Mouse (Mus musculus): Measurements from ENCODE around the gene Slc9a1. TPM values are rescaled to one million over a fixed set of nuclear protein-coding genes. Genes with fewer than 3 reads are reported as not detected.

The Slc9a1 gene
- polyA plus RNA-seq, 1 experiment = 39.4 TPM

DNA sequence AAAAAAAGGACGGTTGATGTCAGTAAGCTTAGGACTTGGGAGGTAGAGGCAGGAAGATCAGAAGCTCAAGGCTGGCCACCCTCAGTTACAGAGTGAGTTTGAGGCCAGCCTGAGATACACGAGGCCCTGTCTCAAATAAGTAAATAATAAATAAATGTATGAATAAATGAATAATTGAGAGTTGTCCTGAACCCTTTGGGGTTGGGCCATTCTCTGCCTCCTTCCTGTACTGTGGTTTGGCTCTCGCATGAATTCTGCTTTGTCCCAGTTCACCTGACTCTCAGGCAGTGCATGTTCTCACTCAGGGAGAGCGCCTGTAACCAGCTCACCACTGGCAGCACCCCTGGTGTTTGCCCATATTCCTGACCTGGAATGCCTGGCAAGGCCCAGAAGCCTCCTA, 4.5 kb downstream of the Slc9a1 start:
- no peak overlapping the region for H3K27ac ChIP-seq (ENCODE audit: insufficient read depth, low read length)
- H3K27me3 ChIP-seq (ENCODE audit: control insufficient read depth, insufficient read depth, low read length) = no peaks in the 10 kb centered on the region
- H3K4me3 ChIP-seq (ENCODE audit: extremely low read depth, insufficient read depth, insufficient read length) = no peak overlapping the region
- TF ChIP-seq CTCF (IDR thresholded peaks at IDR 0.05; ENCODE audit: extremely low read depth, insufficient read depth, insufficient read length, insufficient replicate concordance) = no peak
- no peak for TF ChIP-seq POLR2A (IDR thresholded peaks at IDR 0.05; ENCODE audit: low read depth, low read length)
- DNase-seq (ENCODE audit: low read depth in 1 of 2, low spot score in 2 of 2) = no peak
- WGBS = 72% methylated on average over 4 of the region's 4 CpGs
- H3K4me1 ChIP-seq (ENCODE audit: control insufficient read depth, insufficient read depth, insufficient read length) = peaks cover 22% of the 10 kb centered on the region
- H3K36me3 ChIP-seq (ENCODE audit: control insufficient read depth, insufficient read depth, low read length) = no peaks in the 10 kb centered on the region

DNA sequence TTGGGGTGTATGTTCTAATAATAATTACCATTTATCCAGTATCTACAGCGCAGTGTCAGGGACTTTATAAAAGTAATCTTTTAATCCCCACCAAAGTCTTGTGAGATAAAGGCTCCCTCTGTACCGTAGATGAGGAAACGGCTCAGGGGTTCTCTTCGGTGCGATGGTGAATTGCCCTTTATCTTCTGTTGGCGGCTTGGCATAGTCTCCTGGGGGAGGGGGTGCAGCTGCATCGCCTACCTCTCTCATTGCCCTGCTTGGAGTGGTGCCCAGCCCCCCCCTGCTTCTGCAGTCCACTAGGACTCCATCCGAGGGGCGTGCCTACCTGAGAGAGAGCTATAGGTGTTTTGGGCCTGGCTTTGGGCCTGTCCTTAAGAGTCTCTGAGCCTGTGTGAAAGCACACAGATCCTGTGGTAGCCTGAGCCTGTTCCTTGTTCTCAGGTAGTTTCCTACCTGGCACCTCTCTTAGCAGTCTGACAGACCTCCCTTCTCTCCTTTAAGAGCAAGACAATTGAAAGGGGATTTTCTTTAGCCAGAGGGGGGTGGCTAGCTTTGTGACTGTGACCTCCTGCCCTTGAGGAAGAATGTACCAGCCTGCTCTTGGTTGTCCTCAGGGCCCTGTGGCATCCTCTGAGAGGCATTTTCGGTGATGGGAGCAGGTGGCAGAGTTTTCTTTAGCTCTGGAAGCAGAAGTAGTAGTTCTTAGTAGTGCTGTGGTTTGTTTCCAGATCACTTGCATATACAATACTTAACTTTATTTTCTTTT, 6.5 kb downstream of the Slc9a1 start:
- Histone ChIP-seq H3K27ac (ENCODE audit: insufficient read depth, low read length) (no peak overlapping the region), H3K27me3 (ENCODE audit: control insufficient read depth, insufficient read depth, low read length) (no peaks in the 10 kb centered on the region), H3K4me1 (ENCODE audit: control insufficient read depth, insufficient read depth, insufficient read length) (peaks cover 17% of the 10 kb centered on the region; the same call in 1 of the 2 replicates), H3K4me3 (ENCODE audit: extremely low read depth, insufficient read depth, insufficient read length) (no peak overlapping the region), H3K36me3 (ENCODE audit: control insufficient read depth, insufficient read depth, low read length) (no peaks in the 10 kb centered on the region; the same call in 1 of the 2 replicates)
- TF ChIP-seq CTCF (IDR thresholded peaks at IDR 0.05; ENCODE audit: extremely low read depth, insufficient read depth, insufficient read length, insufficient replicate concordance) = no peak
- no peak for TF ChIP-seq POLR2A (IDR thresholded peaks at IDR 0.05; ENCODE audit: low read depth, low read length)
- DNase-seq (ENCODE audit: low read depth in 1 of 2, low spot score in 2 of 2) = no peak
- WGBS = 62% methylated on average over 10 of the region's 10 CpGs

DNA sequence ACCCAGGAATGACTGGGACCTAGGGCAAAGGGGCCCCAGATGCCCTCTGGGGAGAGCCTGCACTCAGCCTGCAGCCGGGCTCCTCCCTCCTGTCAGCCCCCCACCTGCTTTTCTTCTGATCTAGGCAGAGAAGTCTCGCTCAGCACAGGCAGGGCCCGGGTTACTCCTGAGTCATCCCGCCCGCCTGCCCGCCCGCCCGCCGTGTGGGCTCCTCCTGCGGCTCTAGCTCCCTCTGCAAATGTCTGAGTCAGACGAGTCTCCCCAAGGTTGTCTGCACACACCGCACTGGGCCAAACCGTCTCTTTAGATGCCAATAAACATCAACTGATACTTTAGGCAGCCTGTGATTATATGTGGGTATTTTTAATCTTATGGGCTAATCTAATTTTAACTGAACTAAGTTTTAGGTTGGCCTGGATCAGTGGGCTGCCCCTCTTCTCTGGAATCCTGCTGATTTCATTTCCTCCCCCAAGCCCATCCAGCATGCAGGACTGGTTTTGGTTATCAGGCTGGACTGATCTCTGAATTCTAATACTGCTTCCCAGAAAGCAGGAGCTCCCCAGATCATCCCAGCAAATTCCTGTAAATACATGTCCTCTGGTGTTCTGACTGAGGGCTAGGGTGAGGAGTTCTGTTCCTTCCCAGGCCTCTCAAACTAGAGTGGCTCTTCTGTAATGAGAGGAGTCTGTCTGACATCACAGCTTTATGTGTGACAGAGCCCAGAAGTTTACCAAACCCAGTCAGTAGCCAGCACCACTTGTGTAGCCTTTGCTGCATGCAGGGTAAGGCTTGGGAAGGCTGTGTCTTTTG, 8.9 kb downstream of the Slc9a1 start:
- Histone ChIP-seq H3K27me3 (ENCODE audit: control insufficient read depth, insufficient read depth, low read length) (no peaks in the 10 kb centered on the region), H3K27ac (ENCODE audit: insufficient read depth, low read length) (0 out of 2 replicates have a peak overlapping the region, but pooled peaks have one; percentile 3), H3K36me3 (ENCODE audit: control insufficient read depth, insufficient read depth, low read length) (no peaks in the 10 kb centered on the region; the same call in 1 of the 2 replicates), H3K4me1 (ENCODE audit: control insufficient read depth, insufficient read depth, insufficient read length) (peaks cover 3% of the 10 kb centered on the region; the same call in 1 of the 2 replicates), H3K4me3 (ENCODE audit: extremely low read depth, insufficient read depth, insufficient read length) (no peak overlapping the region)
- TF ChIP-seq POLR2A (IDR thresholded peaks at IDR 0.05; ENCODE audit: low read depth, low read length) = no peak
- no peak for DNase-seq (ENCODE audit: low read depth in 1 of 2, low spot score in 2 of 2)
- WGBS = 38% methylated on average over 13 of the region's 13 CpGs

DNA sequence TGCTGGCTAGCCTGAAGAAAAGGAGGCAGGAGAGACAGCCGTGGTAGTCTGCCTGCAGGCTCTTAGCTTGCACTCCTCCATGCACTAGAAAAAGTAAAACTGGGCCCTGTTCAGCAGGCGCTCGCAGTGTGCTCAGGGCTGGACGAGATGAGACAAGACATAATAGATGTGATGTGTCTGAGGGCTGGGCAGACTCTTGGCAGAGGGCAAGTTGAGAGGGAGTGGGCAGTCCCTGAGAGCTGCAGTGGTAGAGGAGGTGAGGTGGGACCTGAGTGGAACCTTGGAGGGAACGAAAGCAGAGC, 9.5 kb downstream of the Slc9a1 start:
- WGBS = 87% methylated on average over 5 of the region's 5 CpGs
- H3K27me3 ChIP-seq (ENCODE audit: control insufficient read depth, insufficient read depth, low read length) = no peaks in the 10 kb centered on the region
- H3K4me1 ChIP-seq (ENCODE audit: control insufficient read depth, insufficient read depth, insufficient read length) = peaks cover 2% of the 10 kb centered on the region; the same call in 1 of the 2 replicates
- H3K4me3 ChIP-seq (ENCODE audit: extremely low read depth, insufficient read depth, insufficient read length) = no peak overlapping the region
- TF ChIP-seq POLR2A (IDR thresholded peaks at IDR 0.05; ENCODE audit: low read depth, low read length) = no peak
- no peak for DNase-seq (ENCODE audit: low read depth in 1 of 2, low spot score in 2 of 2)
- no peak overlapping the region for H3K27ac ChIP-seq (ENCODE audit: insufficient read depth, low read length)
- H3K36me3 ChIP-seq (ENCODE audit: control insufficient read depth, insufficient read depth, low read length) = no peaks in the 10 kb centered on the region; the same call in 1 of the 2 replicates

DNA sequence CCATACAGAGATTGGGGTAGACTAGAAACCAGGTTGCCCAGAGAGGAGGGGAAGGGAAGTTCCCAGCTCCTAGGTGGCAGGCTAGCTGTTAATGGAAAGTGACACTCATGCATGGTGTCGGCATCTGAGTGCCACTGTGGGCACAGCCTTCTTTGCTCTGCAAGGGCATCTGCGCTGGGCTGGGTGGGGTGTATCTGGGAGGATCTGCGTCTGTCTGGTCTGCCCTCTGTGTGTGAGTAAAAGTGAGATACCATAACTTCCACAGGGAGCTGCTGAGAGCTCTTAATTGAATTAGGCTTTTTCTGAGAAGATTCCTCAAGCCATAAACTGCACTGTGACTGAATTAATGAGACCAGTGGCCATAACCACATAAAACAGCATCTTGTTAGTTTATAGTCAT, 10.4 kb downstream of the Slc9a1 start:
- Histone ChIP-seq H3K27me3 (ENCODE audit: control insufficient read depth, insufficient read depth, low read length) (no peaks in the 10 kb centered on the region), H3K27ac (ENCODE audit: insufficient read depth, low read length) (no peak overlapping the region), H3K36me3 (ENCODE audit: control insufficient read depth, insufficient read depth, low read length) (no peaks in the 10 kb centered on the region; the same call in 1 of the 2 replicates), H3K4me1 (ENCODE audit: control insufficient read depth, insufficient read depth, insufficient read length) (peaks cover 2% of the 10 kb centered on the region; the same call in 1 of the 2 replicates), H3K4me3 (ENCODE audit: extremely low read depth, insufficient read depth, insufficient read length) (no peak overlapping the region)
- DNase-seq (ENCODE audit: low read depth in 1 of 2, low spot score in 2 of 2) = no peak
- 78% methylated on average over 3 of the region's 3 CpGs for WGBS
- TF ChIP-seq POLR2A (IDR thresholded peaks at IDR 0.05; ENCODE audit: low read depth, low read length) = no peak
- no peak for TF ChIP-seq CTCF (IDR thresholded peaks at IDR 0.05; ENCODE audit: extremely low read depth, insufficient read depth, insufficient read length, insufficient replicate concordance)

DNA sequence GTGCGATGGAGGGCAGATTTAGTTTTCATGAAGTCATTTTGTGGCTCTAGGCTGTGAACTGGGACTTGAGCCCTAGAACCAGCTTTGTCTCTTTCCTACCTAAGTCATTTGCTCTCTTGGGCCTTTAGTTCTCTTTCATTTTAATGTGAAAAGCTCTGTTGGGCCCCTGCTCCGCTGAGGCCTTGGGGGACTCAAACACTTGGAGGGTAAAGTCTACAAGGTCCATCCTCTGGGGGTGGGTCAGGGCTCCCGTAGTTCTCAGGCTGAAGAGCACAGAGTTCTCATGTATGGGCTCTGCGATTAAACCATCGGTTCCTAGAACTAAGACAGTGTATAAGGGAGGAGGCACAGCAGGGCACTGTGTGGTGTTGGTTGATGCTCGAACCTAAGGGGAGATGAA, 11.0 kb downstream of the Slc9a1 start:
- no peak for DNase-seq (ENCODE audit: low read depth in 1 of 2, low spot score in 2 of 2)
- Histone ChIP-seq H3K27ac (ENCODE audit: insufficient read depth, low read length) (no peak overlapping the region), H3K27me3 (ENCODE audit: control insufficient read depth, insufficient read depth, low read length) (no peaks in the 10 kb centered on the region), H3K36me3 (ENCODE audit: control insufficient read depth, insufficient read depth, low read length) (peaks cover 2% of the 10 kb centered on the region), H3K4me1 (ENCODE audit: control insufficient read depth, insufficient read depth, insufficient read length) (peaks cover 2% of the 10 kb centered on the region; the same call in 1 of the 2 replicates), H3K4me3 (ENCODE audit: extremely low read depth, insufficient read depth, insufficient read length) (no peak overlapping the region)
- WGBS = 96% methylated on average over 6 of the region's 6 CpGs
- TF ChIP-seq CTCF (IDR thresholded peaks at IDR 0.05; ENCODE audit: extremely low read depth, insufficient read depth, insufficient read length, insufficient replicate concordance) = no peak
- TF ChIP-seq POLR2A (IDR thresholded peaks at IDR 0.05; ENCODE audit: low read depth, low read length) = no peak

DNA sequence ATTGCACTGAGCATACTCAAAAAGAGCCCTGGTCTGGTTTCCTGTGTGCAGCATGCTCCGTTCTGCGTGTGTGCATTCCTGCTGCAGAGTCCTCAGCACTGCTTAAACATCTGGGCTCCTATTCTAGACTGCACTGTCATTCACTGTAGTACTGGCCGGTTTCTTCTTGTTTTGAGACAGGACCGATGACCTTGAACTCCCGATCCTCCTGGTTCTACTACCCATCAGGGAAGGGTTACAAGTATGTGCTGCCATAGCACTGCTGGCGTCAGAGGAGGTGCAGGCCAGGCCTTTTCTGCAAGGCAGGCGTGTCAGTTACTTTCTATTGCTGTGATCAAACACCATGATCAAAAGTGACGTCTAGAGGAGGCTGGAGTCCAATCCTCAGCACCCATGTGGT, 11.6 kb downstream of the Slc9a1 start:
- TF ChIP-seq CTCF (IDR thresholded peaks at IDR 0.05; ENCODE audit: extremely low read depth, insufficient read depth, insufficient read length, insufficient replicate concordance) (no peak), POLR2A (IDR thresholded peaks at IDR 0.05; ENCODE audit: low read depth, low read length) (no peak)

More for the DNA sequence above, 11.6 kb downstream of the Slc9a1 start:
- Histone ChIP-seq H3K27ac (ENCODE audit: insufficient read depth, low read length) (no peak overlapping the region), H3K4me1 (ENCODE audit: control insufficient read depth, insufficient read depth, insufficient read length) (peaks cover 2% of the 10 kb centered on the region; the same call in 1 of the 2 replicates), H3K27me3 (ENCODE audit: control insufficient read depth, insufficient read depth, low read length) (no peaks in the 10 kb centered on the region), H3K4me3 (ENCODE audit: extremely low read depth, insufficient read depth, insufficient read length) (no peak overlapping the region), H3K36me3 (ENCODE audit: control insufficient read depth, insufficient read depth, low read length) (peaks cover 2% of the 10 kb centered on the region)
- no peak for DNase-seq (ENCODE audit: low read depth in 1 of 2, low spot score in 2 of 2)
- whole genome bisulfite sequencing = 80% methylated on average over 8 of the region's 8 CpGs

Data from spleen, adult 2 months (tissue).